Mouse (Mus musculus) liver, postnatal 0 days (tissue): ENCODE results near the gene Mtfp1. TPM values are rescaled to one million over a fixed set of nuclear protein-coding genes. Genes with fewer than 3 reads are reported as not detected.

Experiments
- ATAC-seq: fragments of 200-750 bp; cut with Nextera tagmentation; 2 replicates; pipeline ENCODE4 v1.8.0; 2017; ENCODE audit warnings: mild to moderate bottlenecking, moderate library complexity
- DNase-seq: peaks from one replicate; pipeline ENCODE4 v3.0.0-alpha.2; 2016
- H3K27ac ChIP-seq: fragments of 300-500 bp; sonication (generic); 2 replicates; pipeline ENCODE4 v1.5.1; 2014; ENCODE audit warnings: antibody characterized with exemption, moderate library complexity, mild to moderate bottlenecking, low read depth
- H3K27me3 ChIP-seq: fragments of 300-500 bp; sonication (generic); 2 replicates; pipeline ENCODE4 v1.6.1; 2014; ENCODE audit warnings: low read length, control low read depth, mixed read lengths; ENCODE audit not compliant: insufficient read depth
- H3K36me3 ChIP-seq: fragments of 300-500 bp; sonication (generic); replicated peaks from 2 replicates; pipeline ENCODE4 v1.6.1; 2014; ENCODE audit warnings: mild to moderate bottlenecking, control low read depth, low read length, moderate library complexity, mixed read lengths; ENCODE audit not compliant: insufficient read depth
- H3K4me1 ChIP-seq: fragments of 300-500 bp; sonication (generic); 2 replicates; pipeline ENCODE4 v1.6.1; 2014; ENCODE audit warnings: antibody characterized with exemption, mild to moderate bottlenecking, control low read depth; ENCODE audit not compliant: insufficient read depth
- H3K4me2 ChIP-seq: fragments of 300-500 bp; sonication (generic); 2 replicates; pipeline ENCODE4 v1.6.1; 2014; ENCODE audit warnings: low read depth, mild to moderate bottlenecking, low read length, moderate library complexity, mixed read lengths
- H3K4me3 ChIP-seq: fragments of 300-500 bp; sonication (generic); 2 replicates; pipeline ENCODE4 v1.5.1; 2014; ENCODE audit warnings: low read depth, low read length
- H3K9ac ChIP-seq: fragments of 300-500 bp; sonication (generic); replicated peaks from 2 replicates; pipeline ENCODE4 v1.6.1; 2014; ENCODE audit warnings: mild to moderate bottlenecking, moderate library complexity
- H3K9me3 ChIP-seq: fragments of 300-500 bp; sonication (generic); 2 replicates; pipeline ENCODE4 v1.6.1; 2016; ENCODE audit warnings: mild to moderate bottlenecking, control low read depth, low read length, mixed read lengths
- CTCF ChIP-seq: sonication (generic); IDR thresholded peaks from 2 replicates; pipeline ENCODE4 v1.5.1; 2016; ENCODE audit warnings: antibody characterized with exemption, low read depth
- EP300 ChIP-seq: IDR thresholded peaks from 2 replicates; pipeline ENCODE4 v1.6.1; 2016; ENCODE audit warnings: antibody characterized with exemption, low read depth, mild to moderate bottlenecking
- WGBS: fragments of 180-500 bp; shearing (Covaris S2); extraction: QIAGEN DNeasy Blood & Tissue Kit; methylation state at CpG from one replicate; pipeline ENCODE4 v1.1.7; 2014; ENCODE audit not compliant: insufficient replicate concordance; 5-methylcytosine and 5-hydroxymethylcytosine counted together
- polyA plus RNA-seq: library from polyadenylated mRNA; unstranded; fragments of >200 nt; fragmentation: Nextera tagmentation; extraction: Ambion mirVana; gene quantifications from 2 replicates; pipeline ENCODE4 v1.2.1, GENCODE M21; 2015

Gene Mtfp1
- polyA plus RNA-seq, 1 experiment from 2014 or later, result 21.1 TPM

DNA sequence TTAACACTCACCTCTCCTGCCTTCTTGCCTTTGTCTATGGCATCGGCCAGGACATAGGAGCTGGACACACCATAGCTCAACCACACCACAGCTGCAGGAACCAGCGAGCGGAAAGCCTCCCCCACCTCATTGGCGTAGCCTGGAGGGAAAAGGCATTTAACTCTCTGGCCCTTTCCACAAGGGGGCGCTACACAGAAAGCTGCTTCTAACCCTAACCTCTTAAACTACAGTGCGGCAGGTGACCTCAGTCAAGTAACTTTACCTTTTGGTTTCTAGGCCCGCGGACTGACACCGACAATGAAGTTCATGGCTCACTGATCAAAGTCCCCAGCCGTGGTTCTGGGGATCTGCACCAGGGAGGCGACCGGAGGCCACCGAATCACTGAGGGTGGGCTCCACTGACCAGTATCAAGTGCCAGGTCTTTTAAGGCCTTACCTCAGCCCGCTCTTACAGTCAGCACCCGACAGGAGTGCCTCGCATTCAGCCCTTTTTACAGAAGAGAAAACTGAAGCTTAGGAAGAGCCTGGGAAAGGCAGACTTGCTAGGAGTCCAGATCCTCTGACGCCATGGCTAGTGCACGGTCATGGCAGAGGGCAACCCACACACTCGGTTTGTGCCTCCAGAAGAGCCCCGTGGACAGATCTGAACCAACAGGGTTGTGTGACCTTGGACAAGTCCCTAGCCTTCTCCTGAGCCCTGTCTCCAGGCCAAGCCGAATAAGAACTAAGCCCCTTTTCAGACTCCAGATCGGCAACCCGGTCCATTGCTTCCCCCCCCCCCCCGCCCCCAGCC, 671 bp downstream of the Mtfp1 start:
- peak overlapping the region; percentile 64 for H3K9ac ChIP-seq
- H3K27ac ChIP-seq, result peak overlapping the region; percentile 87
- 4% methylated on average over 24 of the region's 24 CpGs for WGBS
- no peaks in the 10 kb centered on the region for H3K27me3 ChIP-seq
- TF ChIP-seq EP300 (no peak), CTCF (peak; percentile 94)
- H3K4me2 ChIP-seq, result peak overlapping the region; percentile 85
- peaks cover 17% of the 10 kb centered on the region for H3K36me3 ChIP-seq
- H3K9me3 ChIP-seq, result no peaks in the 10 kb centered on the region; the same call in 1 of the 2 replicates
- ATAC-seq, result peak; percentile 21
- peak; percentile 86 for DNase-seq
- H3K4me1 ChIP-seq, result peaks cover 36% of the 10 kb centered on the region
- peak overlapping the region; percentile 60 for H3K4me3 ChIP-seq

DNA sequence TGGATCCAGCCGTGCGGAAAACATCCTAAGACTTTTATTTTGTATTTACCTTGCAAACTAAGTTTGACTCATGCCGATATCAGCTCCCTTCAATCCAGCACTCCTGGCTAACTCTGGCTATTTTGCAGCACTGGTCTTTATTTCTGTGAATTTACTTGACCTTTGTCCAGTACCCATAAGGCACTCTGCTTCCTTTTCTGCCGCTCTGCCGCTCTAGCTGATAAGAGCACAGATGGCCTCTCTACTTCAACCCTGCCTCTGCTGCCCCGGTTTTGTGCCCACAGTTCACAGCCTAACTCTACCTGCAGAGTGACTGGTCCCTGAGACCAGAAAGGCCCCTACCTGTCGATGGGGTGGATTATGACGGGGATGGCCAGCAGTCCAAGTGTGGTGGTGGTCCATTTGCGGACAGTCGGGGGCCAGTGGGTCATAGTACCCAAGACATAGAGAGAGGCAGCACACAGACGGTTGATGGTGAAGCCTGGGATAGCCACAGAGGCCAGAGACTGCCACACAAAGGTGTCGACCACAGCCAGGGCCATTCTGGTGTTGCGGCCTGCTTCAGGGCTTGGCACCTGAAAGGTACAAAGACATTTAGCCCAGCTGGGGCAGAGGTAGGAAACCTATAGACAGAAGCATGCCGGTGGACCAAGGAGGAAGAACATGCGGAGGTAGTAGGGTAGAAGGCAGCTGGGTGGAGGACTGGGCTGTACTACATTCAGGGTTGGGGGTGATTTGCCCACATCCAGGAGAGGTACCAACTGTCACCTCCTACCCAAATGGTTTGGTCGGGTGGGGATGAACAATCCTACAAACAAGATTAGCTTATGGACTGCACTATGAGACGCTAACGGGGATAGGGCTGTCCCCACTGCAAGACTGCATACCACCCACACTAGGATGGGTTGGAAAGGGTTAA, 1.5 kb downstream of the Mtfp1 start:
- no peak for TF ChIP-seq CTCF
- TF ChIP-seq EP300, result no peak
- Histone ChIP-seq H3K4me1 (peaks cover 36% of the 10 kb centered on the region), H3K9ac (no peak overlapping the region), H3K27ac (peak overlapping the region; percentile 87), H3K27me3 (no peaks in the 10 kb centered on the region), H3K4me3 (peak overlapping the region; percentile 60), H3K4me2 (peak overlapping the region; percentile 85), H3K9me3 (no peaks in the 10 kb centered on the region; the same call in 1 of the 2 replicates), H3K36me3 (peaks cover 11% of the 10 kb centered on the region)
- 69% methylated on average over 18 of the region's 18 CpGs for WGBS
- ATAC-seq (no peak), DNase-seq (no peak)

DNA sequence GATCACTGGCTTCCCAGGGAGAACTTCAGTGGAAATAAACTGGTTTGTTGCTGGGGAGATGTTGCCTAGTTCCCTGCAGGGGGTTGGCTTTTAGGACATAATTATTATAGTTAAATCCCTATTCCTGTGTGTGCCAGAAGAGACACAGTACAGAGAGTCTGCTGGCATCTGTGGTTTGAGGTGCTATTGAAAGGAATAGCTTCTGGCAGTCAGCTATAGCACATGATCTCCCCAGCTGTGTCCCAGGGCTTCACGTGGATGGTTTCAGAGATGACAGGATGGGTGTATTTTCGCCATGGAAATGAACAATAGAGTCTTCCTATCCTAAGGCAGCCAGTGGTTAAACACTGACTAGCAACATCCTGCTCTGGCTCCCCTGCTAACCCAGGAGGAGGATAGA, 8.0 kb downstream of the Mtfp1 start:
- DNase-seq, result no peak
- no peaks in the 10 kb centered on the region; the same call in 1 of the 2 replicates for H3K9me3 ChIP-seq
- peaks cover 11% of the 10 kb centered on the region for H3K36me3 ChIP-seq
- H3K4me1 ChIP-seq, result no peaks in the 10 kb centered on the region
- ATAC-seq, result no peak
- whole genome bisulfite sequencing, result 45% methylated on average over 2 of the region's 2 CpGs
- no peak overlapping the region for H3K9ac ChIP-seq
- no peaks in the 10 kb centered on the region for H3K27me3 ChIP-seq
- H3K4me3 ChIP-seq, result no peak overlapping the region
- TF ChIP-seq CTCF (no peak), EP300 (no peak)
- H3K27ac ChIP-seq, result no peak overlapping the region
- no peak overlapping the region for H3K4me2 ChIP-seq

DNA sequence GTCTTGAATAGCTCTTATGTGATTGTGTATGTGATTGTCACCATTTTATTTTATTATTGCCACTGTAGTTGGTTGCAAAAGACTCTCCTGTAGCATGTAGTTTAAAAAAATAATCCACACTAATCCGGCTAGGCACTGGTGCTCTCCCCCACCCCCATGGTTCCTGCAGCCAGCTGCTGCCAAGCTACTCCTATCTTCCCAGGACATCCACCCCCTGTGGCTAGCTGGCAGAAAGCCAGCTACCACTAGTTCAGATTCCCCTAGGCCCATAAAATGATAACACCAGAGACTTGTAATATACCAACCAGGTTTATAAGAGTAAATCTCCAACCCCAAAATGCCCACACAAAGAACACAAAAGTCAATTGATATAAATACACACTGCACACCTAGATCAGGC, 9.0 kb downstream of the Mtfp1 start:
- Histone ChIP-seq H3K9ac (no peak overlapping the region), H3K4me2 (no peak overlapping the region), H3K4me3 (no peak overlapping the region), H3K9me3 (no peaks in the 10 kb centered on the region; the same call in 1 of the 2 replicates), H3K27me3 (no peaks in the 10 kb centered on the region), H3K4me1 (no peaks in the 10 kb centered on the region), H3K36me3 (peaks cover 2% of the 10 kb centered on the region; the same call in 1 of the 2 replicates), H3K27ac (no peak overlapping the region)
- TF ChIP-seq EP300 (peak; percentile 46; the same call in 1 of the 2 replicates), CTCF (no peak)
- WGBS, result 53% methylated on average over 1 of the region's 1 CpGs
- no peak for DNase-seq
- peak; percentile 35; the same call in 1 of the 2 replicates for ATAC-seq

DNA sequence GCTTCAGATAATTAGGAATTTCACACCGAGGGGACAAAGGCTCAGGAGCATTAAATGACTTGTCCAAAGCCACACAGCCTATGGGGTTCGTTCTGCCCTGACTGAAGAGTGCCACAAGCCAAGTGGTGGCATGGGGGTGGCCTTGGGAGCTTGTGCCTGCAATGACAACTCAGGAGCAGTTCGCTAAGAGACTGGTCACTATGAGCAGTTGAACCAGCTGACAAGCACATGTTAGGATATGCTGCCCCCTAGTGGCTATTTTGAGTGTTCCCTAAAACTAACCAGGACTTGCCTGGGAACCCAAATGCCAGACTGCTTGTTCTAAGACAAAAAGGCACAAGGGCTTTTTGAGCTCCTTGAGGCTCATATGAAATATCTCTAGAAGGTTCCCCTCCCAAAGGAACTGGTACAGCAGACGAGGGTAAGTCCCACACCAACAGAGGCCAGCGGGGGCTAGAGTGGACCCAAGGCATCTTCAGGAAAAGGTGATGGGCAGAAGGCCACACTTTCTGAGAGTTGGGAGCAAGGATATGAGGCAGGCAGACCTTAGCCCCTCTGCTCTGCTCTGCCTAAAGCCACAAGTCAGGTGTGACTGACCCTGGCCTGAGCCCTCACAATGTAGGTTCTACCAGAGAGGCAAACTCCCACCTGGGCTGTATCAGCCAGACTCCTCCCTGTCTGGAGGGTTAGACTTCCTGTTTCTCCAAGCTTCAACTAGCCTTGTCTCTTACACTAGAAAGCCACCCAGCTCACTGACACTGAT, 11.7 kb downstream of the Mtfp1 start:
- Histone ChIP-seq H3K4me1 (no peaks in the 10 kb centered on the region), H3K27ac (no peak overlapping the region), H3K4me2 (no peak overlapping the region), H3K36me3 (no peaks in the 10 kb centered on the region), H3K4me3 (no peak overlapping the region), H3K9me3 (no peaks in the 10 kb centered on the region), H3K9ac (no peak overlapping the region), H3K27me3 (no peaks in the 10 kb centered on the region)
- TF ChIP-seq CTCF (peak; percentile 91), EP300 (no peak)
- ATAC-seq (peak; percentile 41; the same call in 1 of the 2 replicates), DNase-seq (peak; percentile 62)
- WGBS, result 41% methylated on average over 5 of the region's 5 CpGs
